Mouse (Mus musculus) heart, adult 2 months (tissue): ENCODE results near the gene Cfap100.

Experiments used
- CTCF ChIP-seq: fragments of 200-600 bp; IDR thresholded peaks from 2 replicates; pipeline ENCODE4 v1.8.1; 2022; ENCODE audit warnings: antibody characterized with exemption, mild to moderate bottlenecking, moderate library complexity
- EP300 ChIP-seq: fragments of 200-500 bp; IDR thresholded peaks from 2 replicates; pipeline ENCODE4 v1.6.1; 2011; ENCODE audit warnings: low read depth, low read length, control low read depth; ENCODE audit not compliant: insufficient read depth
- POLR2A ChIP-seq: fragments of 200-500 bp; IDR thresholded peaks from 2 replicates; pipeline ENCODE4 v1.6.1; 2011; ENCODE audit warnings: mild to moderate bottlenecking, low read depth, low read length, control low read depth; ENCODE audit not compliant: insufficient read depth

- no peak for TF ChIP-seq EP300
- no peak for TF ChIP-seq CTCF
- TF ChIP-seq POLR2A = no peak
Measured at GRCm38 (mm10) chr6:90472697-90473096, 44.1 kb upstream of the Cfap100 start.
